In the genomic region with DNA sequence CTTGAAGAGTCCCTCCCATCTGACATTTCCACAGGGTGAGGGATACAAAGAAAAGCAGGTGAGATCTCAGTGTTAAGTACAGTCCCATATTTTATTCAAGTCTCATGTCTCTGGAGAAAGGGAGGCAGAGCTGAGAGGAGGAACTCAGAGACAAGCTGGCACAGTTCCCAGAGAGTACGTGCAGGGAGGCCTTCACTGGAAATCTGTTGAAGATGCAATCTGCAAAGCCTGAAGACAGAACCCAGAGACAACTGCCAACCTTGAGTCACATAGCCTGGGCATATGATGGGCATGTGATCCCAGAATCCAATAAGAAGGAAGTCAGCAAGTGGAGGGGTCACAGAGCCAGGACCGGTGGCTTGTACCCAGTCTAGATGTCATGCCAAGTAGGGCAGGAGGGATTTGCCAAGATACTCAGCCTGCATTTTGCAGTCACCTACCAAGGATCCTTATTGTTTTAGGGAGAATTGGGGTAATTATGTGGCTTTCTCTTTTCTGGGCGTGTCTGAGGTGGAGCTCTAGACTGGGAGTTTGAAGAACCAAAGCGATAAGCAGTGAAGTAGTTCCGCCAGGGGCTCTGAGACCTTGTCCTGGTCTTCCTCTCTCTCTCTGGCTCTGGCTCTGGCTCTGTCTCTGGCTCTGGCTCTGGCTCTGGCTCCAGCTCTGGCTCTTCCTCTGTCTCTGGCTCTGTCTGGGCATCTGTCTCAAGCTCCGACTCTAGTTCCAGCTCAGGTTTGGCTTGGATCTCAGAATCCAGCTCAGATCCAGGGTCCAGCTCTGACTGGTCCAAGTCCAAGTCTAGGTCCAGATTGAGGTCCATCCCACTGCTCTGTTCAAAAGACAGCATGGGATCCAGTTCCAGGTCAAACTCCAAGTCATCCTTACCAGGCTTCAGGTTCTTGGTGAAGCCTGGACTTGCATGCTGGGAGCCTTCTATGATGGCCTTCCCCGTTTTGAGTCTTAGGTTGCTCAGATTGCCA, we compare ENCODE assay signal across 11 mouse cellular contexts. TPM values are rescaled to one million over a fixed set of nuclear protein-coding genes. Genes with fewer than 3 reads are reported as not detected.
A peak's percentile ranks its signal among the peaks of the same experiment; 100 is the strongest.
DNase-seq lines count a peak whose midpoint lies in the region; ATAC-seq and TF ChIP-seq lines count a peak whose summit lies in the region.
"Had no signal": no experiment of that assay in that cellular context is flagged by ENCODE, and none has a peak within 500 bp of the region (broad histone marks: within the 10 kb centered on the region; RNA-seq: fewer than 3 reads in every experiment).

No protein-coding gene starts in this region.

- ATAC-seq in heart, embryonic 15.5 days (replicated peaks; ENCODE audit: insufficient number of reproducible peaks, insufficient read depth, low FRiP score, low read depth) = peak; percentile 22; the same call in 1 of the 2 replicates
- no peak for ATAC-seq in intestine, postnatal 0 days
- no peak for ATAC-seq in hindbrain, embryonic 12.5 days (ENCODE audit: low FRiP score)
- ATAC-seq: Patski had no signal

- H3K4me1 ChIP-seq in heart, embryonic 15.5 days (replicated peaks) = peaks cover 7% of the 10 kb centered on the region
- peaks cover 43 to 50% of the 10 kb centered on the region in 2 experiments for H3K4me1 ChIP-seq in MEL (ENCODE audit: control insufficient read depth in 1 of 2, insufficient read depth in 2 of 2, low read length in 2 of 2)
- peaks cover 24% of the 10 kb centered on the region for H3K4me1 ChIP-seq in bone marrow macrophage, adult 2 months (ENCODE audit: control insufficient read depth, insufficient read depth, low read length)
- H3K4me1 ChIP-seq in intestine, postnatal 0 days (replicated peaks; ENCODE audit: control insufficient read depth, insufficient read depth, low read length) = no peaks in the 10 kb centered on the region
- no peaks in the 10 kb centered on the region for H3K4me1 ChIP-seq in hindbrain, embryonic 12.5 days
- H3K4me1 ChIP-seq: embryonic facial prominence, embryonic 13.5 days; midbrain, embryonic 12.5 days had no signal

- peaks cover 3% of the 10 kb centered on the region; the same call in 1 of the 2 replicates for H3K27me3 ChIP-seq in heart, embryonic 15.5 days
- no peaks in the 10 kb centered on the region for H3K27me3 ChIP-seq in MEL (ENCODE audit: control insufficient read depth in 1 of 2, insufficient read depth in 2 of 2, low read length in 2 of 2)
- H3K27me3 ChIP-seq in intestine, postnatal 0 days (replicated peaks; ENCODE audit: control insufficient read depth, insufficient read depth, low read length) = no peaks in the 10 kb centered on the region
- H3K27me3 ChIP-seq in hindbrain, embryonic 12.5 days = no peaks in the 10 kb centered on the region
- H3K27me3 ChIP-seq: embryonic facial prominence, embryonic 13.5 days; midbrain, embryonic 12.5 days had no signal

- no peak overlapping the region for H3K4me2 ChIP-seq in heart, embryonic 15.5 days
- H3K4me2 ChIP-seq in intestine, postnatal 0 days (replicated peaks; ENCODE audit: low read depth) = no peak overlapping the region
- no peak overlapping the region for H3K4me2 ChIP-seq in hindbrain, embryonic 12.5 days (replicated peaks)
- H3K4me2 ChIP-seq: embryonic facial prominence, embryonic 13.5 days; midbrain, embryonic 12.5 days had no signal

- WGBS in heart, embryonic 15.5 days = 74% methylated on average over 7 of the region's 7 CpGs
- 78% methylated on average over 7 of the region's 7 CpGs for WGBS in intestine, postnatal 0 days
- 87% methylated on average over 7 of the region's 7 CpGs for WGBS in hindbrain, embryonic 12.5 days

- no peak for TF ChIP-seq RAD21 in MEL (IDR thresholded peaks at IDR 0.05; ENCODE audit: low read depth, low read length)

- no peak overlapping the region for H3K9ac ChIP-seq in heart, embryonic 15.5 days
- H3K9ac ChIP-seq in MEL (ENCODE audit: control insufficient read depth, low read depth, low read length, poor library complexity, severe bottlenecking) = peak overlapping the region; percentile 8; the same call in 1 of the 2 replicates
- H3K9ac ChIP-seq in intestine, postnatal 0 days (ENCODE audit: low read depth, low read length) = no peak overlapping the region
- no peak overlapping the region for H3K9ac ChIP-seq in hindbrain, embryonic 12.5 days
- H3K9ac ChIP-seq: embryonic facial prominence, embryonic 13.5 days; midbrain, embryonic 12.5 days had no signal

- DNase-seq in heart, postnatal 25 days (ENCODE audit: low spot score) = no peak
- DNase-seq in MEL (ENCODE audit: low read depth, low spot score) = peak; percentile 97
- DNase-seq in left cerebral cortex, adult 2 months (ENCODE audit: extremely low spot score in 1 of 2, low spot score in 2 of 2) = peak; percentile 58 to 61
- no peak for DNase-seq in gastrocnemius, postnatal 36 days

- TF ChIP-seq POLR2A in MEL (IDR thresholded peaks at IDR 0.05; ENCODE audit: control insufficient read depth in 1 of 2, insufficient read depth in 1 of 2, low read depth in 1 of 2, low read length in 2 of 2, poor library complexity in 1 of 2) = peak in 1 of 2 experiments; percentile 48; a peak in 1 of 4 replicates
- TF ChIP-seq POLR2A in bone marrow macrophage, adult 2 months (IDR thresholded peaks at IDR 0.05; ENCODE audit: borderline replicate concordance, low read depth, low read length) = no peak

- H3K79me2 ChIP-seq in MEL (ENCODE audit: control insufficient read depth, insufficient read depth, low read length, poor library complexity) = no peaks in the 10 kb centered on the region

- TF ChIP-seq EP300 in MEL (IDR thresholded peaks at IDR 0.05; ENCODE audit: low read depth in 1 of 2, low read length in 2 of 2) = peak; percentile 57 to 77

- no peak for TF ChIP-seq CTCF in MEL (IDR thresholded peaks at IDR 0.05 in 2 of 3, conservative IDR thresholded peaks at IDR 0.05 in 1 of 3; ENCODE audit: control insufficient read depth in 1 of 3, insufficient read depth in 1 of 3, low read depth in 2 of 3, low read length in 3 of 3, poor library complexity in 1 of 3, severe bottlenecking in 1 of 3)
- no peak for TF ChIP-seq CTCF in bone marrow macrophage, adult 2 months (IDR thresholded peaks at IDR 0.05; ENCODE audit: low read depth, low read length)
- TF ChIP-seq CTCF in left cerebral cortex, adult 2 months (IDR thresholded peaks at IDR 0.05) = no peak
- TF ChIP-seq CTCF in intestine, postnatal 0 days (IDR thresholded peaks at IDR 0.05; ENCODE audit: low read depth) = no peak

- intact Hi-C loops in heart, postnatal 25 days (cut with DNase I) = no loop called here
- intact Hi-C loops in left cerebral cortex, adult 2 months (cut with DNase I) = no loop called here
- intact Hi-C loops in gastrocnemius, postnatal 36 days (cut with DNase I) = no loop called here

- no peak overlapping the region for H3K27ac ChIP-seq in heart, embryonic 15.5 days
- peak overlapping the region; percentile 93 for H3K27ac ChIP-seq in MEL (ENCODE audit: control insufficient read depth, low read depth, low read length)
- peak overlapping the region; percentile 89 for H3K27ac ChIP-seq in bone marrow macrophage, adult 2 months (ENCODE audit: insufficient read depth, low read depth, low read length)
- no peak overlapping the region for H3K27ac ChIP-seq in left cerebral cortex, adult 2 months
- no peak overlapping the region for H3K27ac ChIP-seq in intestine, postnatal 0 days (ENCODE audit: low read depth, low read length)
- no peak overlapping the region for H3K27ac ChIP-seq in hindbrain, embryonic 12.5 days
- H3K27ac ChIP-seq: embryonic facial prominence, embryonic 13.5 days; midbrain, embryonic 12.5 days had no signal

- H3K9me3 ChIP-seq in heart, embryonic 15.5 days (replicated peaks) = no peaks in the 10 kb centered on the region
- H3K9me3 ChIP-seq in MEL (replicated peaks; ENCODE audit: insufficient read depth, low read length) = no peaks in the 10 kb centered on the region
- H3K9me3 ChIP-seq in intestine, postnatal 0 days (ENCODE audit: control insufficient read depth) = no peaks in the 10 kb centered on the region
- no peaks in the 10 kb centered on the region for H3K9me3 ChIP-seq in hindbrain, embryonic 12.5 days (replicated peaks)
- H3K9me3 ChIP-seq: embryonic facial prominence, embryonic 13.5 days; midbrain, embryonic 12.5 days had no signal

- no peaks in the 10 kb centered on the region for H3K36me3 ChIP-seq in heart, embryonic 15.5 days
- peaks cover 0 to 51% of the 10 kb centered on the region in 2 experiments; a peak in 2 of 4 replicates for H3K36me3 ChIP-seq in MEL (ENCODE audit: control insufficient read depth in 1 of 2, insufficient read depth in 2 of 2, low read length in 2 of 2)
- no peaks in the 10 kb centered on the region for H3K36me3 ChIP-seq in intestine, postnatal 0 days (ENCODE audit: control insufficient read depth, insufficient read depth)
- no peaks in the 10 kb centered on the region for H3K36me3 ChIP-seq in hindbrain, embryonic 12.5 days
- H3K36me3 ChIP-seq: embryonic facial prominence, embryonic 13.5 days; midbrain, embryonic 12.5 days had no signal

- no peak overlapping the region for H3K4me3 ChIP-seq in heart, embryonic 15.5 days
- H3K4me3 ChIP-seq in MEL (ENCODE audit: control insufficient read depth in 1 of 2, insufficient read depth in 1 of 2, low read depth in 2 of 2, low read length in 2 of 2) = peak overlapping the region in 1 of 2 experiments; percentile 34; a peak in 1 of 4 replicates
- no peak overlapping the region for H3K4me3 ChIP-seq in bone marrow macrophage, adult 2 months (ENCODE audit: insufficient read depth, low read length)
- no peak overlapping the region for H3K4me3 ChIP-seq in left cerebral cortex, adult 2 months
- H3K4me3 ChIP-seq in intestine, postnatal 0 days (ENCODE audit: low read depth, low read length) = no peak overlapping the region
- no peak overlapping the region for H3K4me3 ChIP-seq in hindbrain, embryonic 12.5 days
- H3K4me3 ChIP-seq: embryonic facial prominence, embryonic 13.5 days; midbrain, embryonic 12.5 days had no signal

RNA-seq across cellular contexts. Expression of gene Srpk1, which starts 15.5 kb away (rescaled TPM):
- polyA plus RNA-seq in heart, embryonic 15.5 days (2015; fragmentation: Nextera tagmentation; extraction: Ambion mirVana) = 39.8 and 45.4 TPM in 2 replicates
- total RNA-seq in heart, postnatal 25 days (2021) = 10 to 100 TPM; 32.6 to 35.5 TPM
- total RNA-seq in MEL (2012; rRNA removed) = 125 and 138 TPM in 2 replicates
- polyA plus RNA-seq in MEL (2012; ENCODE audit: insufficient read depth in 1 of 2, insufficient read length in 2 of 2, low read depth in 1 of 2, low replicate concordance in 2 of 2, missing spikeins in 1 of 2) = 100 to 1,000 TPM; 119 to 211 TPM
- 61.7 and 74.6 TPM in 2 replicates for polyA plus RNA-seq in bone marrow macrophage, adult 2 months (2012; ENCODE audit: insufficient read depth, insufficient read length, missing spikeins)
- total RNA-seq in left cerebral cortex, adult 2 months (2021) = 100 to 1,000 TPM; 106 to 108 TPM
- 55.2 and 70.3 TPM in 2 replicates for polyA plus RNA-seq in intestine, postnatal 0 days (2015; fragmentation: Nextera tagmentation; extraction: Ambion mirVana)
- total RNA-seq in gastrocnemius, postnatal 36 days (2021) = 10 to 100 TPM; 24.7 to 26.6 TPM
- 100 and 105 TPM in 2 replicates for polyA plus RNA-seq in hindbrain, embryonic 12.5 days (2016; fragmentation: Nextera tagmentation; extraction: Ambion mirVana)

RNA-seq across cellular contexts. Expression of gene Slc26a8, which starts 52.0 kb away (rescaled TPM):
- polyA plus RNA-seq in heart, embryonic 15.5 days (2015; fragmentation: Nextera tagmentation; extraction: Ambion mirVana) = 0.23 and 0.66 TPM in 2 replicates
- under 1 TPM; 0.16 to 0.78 TPM for total RNA-seq in heart, postnatal 25 days (2021)
- total RNA-seq in MEL (2012; rRNA removed) = 0.58 and 0.69 TPM in 2 replicates
- 1 to 10 TPM in 1 of 2 experiments, not detected in 1; 1.6 TPM for polyA plus RNA-seq in MEL (2012; ENCODE audit: insufficient read depth in 1 of 2, insufficient read length in 2 of 2, low read depth in 1 of 2, low replicate concordance in 2 of 2, missing spikeins in 1 of 2)
- 0.95 TPM in 1 of 2 replicates, not detected in the other for polyA plus RNA-seq in bone marrow macrophage, adult 2 months (2012; ENCODE audit: insufficient read depth, insufficient read length, missing spikeins)
- 1 to 10 TPM; 7.4 to 7.7 TPM for total RNA-seq in left cerebral cortex, adult 2 months (2021)
- 0.17 and 0.40 TPM in 2 replicates for polyA plus RNA-seq in intestine, postnatal 0 days (2015; fragmentation: Nextera tagmentation; extraction: Ambion mirVana)
- under 1 TPM; 0.27 to 0.33 TPM for total RNA-seq in gastrocnemius, postnatal 36 days (2021)
- polyA plus RNA-seq in hindbrain, embryonic 12.5 days (2016; fragmentation: Nextera tagmentation; extraction: Ambion mirVana) = 0.44 and 0.63 TPM in 2 replicates

RNA-seq across cellular contexts. Expression of gene Mapk14, which starts 53.1 kb away (rescaled TPM):
- polyA plus RNA-seq in heart, embryonic 15.5 days (2015; fragmentation: Nextera tagmentation; extraction: Ambion mirVana) = 22.0 and 31.1 TPM in 2 replicates
- 10 to 100 TPM; 55.0 to 55.8 TPM for total RNA-seq in heart, postnatal 25 days (2021)
- 61.5 and 67.3 TPM in 2 replicates for total RNA-seq in MEL (2012; rRNA removed)
- polyA plus RNA-seq in MEL (2012; ENCODE audit: insufficient read depth in 1 of 2, insufficient read length in 2 of 2, low read depth in 1 of 2, low replicate concordance in 2 of 2, missing spikeins in 1 of 2) = 10 to 100 TPM in 1 of 2 experiments, not detected in 1; 93.2 TPM
- polyA plus RNA-seq in bone marrow macrophage, adult 2 months (2012; ENCODE audit: insufficient read depth, insufficient read length, missing spikeins) = 192 and 195 TPM in 2 replicates
- 10 to 100 TPM; 86.2 to 88.2 TPM for total RNA-seq in left cerebral cortex, adult 2 months (2021)
- 23.6 and 24.6 TPM in 2 replicates for polyA plus RNA-seq in intestine, postnatal 0 days (2015; fragmentation: Nextera tagmentation; extraction: Ambion mirVana)
- 10 to 100 TPM; 83.0 to 98.3 TPM for total RNA-seq in gastrocnemius, postnatal 36 days (2021)
- polyA plus RNA-seq in hindbrain, embryonic 12.5 days (2016; fragmentation: Nextera tagmentation; extraction: Ambion mirVana) = 40.1 and 45.9 TPM in 2 replicates

Comparison
In these comparisons a context has a peak if more than half of its experiments do, and no peak if none do; other contexts are left out.
1. H3K27ac ChIP-seq: peak in MEL (single experiment) and bone marrow macrophage, adult 2 months (single experiment); none in heart, embryonic 15.5 days (single experiment), left cerebral cortex, adult 2 months (single experiment), intestine, postnatal 0 days (single experiment) and hindbrain, embryonic 12.5 days (single experiment).
2. DNase-seq: peak in MEL (single experiment) and left cerebral cortex, adult 2 months (2 of 2); none in heart, postnatal 25 days (single experiment) and gastrocnemius, postnatal 36 days (0 of 2).